Mouse (Mus musculus): Measurements from ENCODE around the gene Enpp1. TPM values are rescaled to one million over a fixed set of nuclear protein-coding genes. Genes with fewer than 3 reads are reported as not detected.

Enpp1 gene
- polyA plus RNA-seq, 1 experiment from 2014 or later = 2.3 TPM

DNA sequence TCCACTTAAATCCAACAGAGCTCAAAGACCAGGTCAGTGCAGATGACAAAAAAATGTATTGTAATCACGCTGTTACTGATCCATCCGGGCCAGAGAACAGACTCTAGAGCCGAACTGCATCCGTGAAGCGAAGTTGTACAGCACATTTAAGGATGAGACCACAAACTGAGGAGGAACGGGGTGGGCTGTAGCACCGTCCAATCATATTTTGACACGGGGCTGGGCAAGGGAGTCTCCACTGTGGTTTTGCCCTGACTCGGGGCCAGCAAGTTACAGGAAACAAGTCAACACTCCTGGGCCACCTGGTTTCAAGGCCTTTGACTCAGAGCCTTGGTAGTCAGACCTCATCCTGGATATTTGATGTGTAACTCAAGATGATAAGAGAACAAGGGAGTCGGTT lies 76.1 kb downstream of the Enpp1 start:
- Histone ChIP-seq H3K4me2 (no peak overlapping the region), H3K27ac (ENCODE audit: low read depth) (no peak overlapping the region), H3K4me3 (ENCODE audit: low read depth, low read length) (no peak overlapping the region), H3K9ac (no peak overlapping the region), H3K4me1 (ENCODE audit: insufficient read depth) (peaks cover 31% of the 10 kb centered on the region), H3K36me3 (ENCODE audit: insufficient read depth) (no peaks in the 10 kb centered on the region), H3K9me3 (ENCODE audit: low read depth, low read length) (no peaks in the 10 kb centered on the region), H3K27me3 (ENCODE audit: insufficient read depth, low read length) (no peaks in the 10 kb centered on the region)
- no peak for DNase-seq
- no peak for ATAC-seq (ENCODE audit: insufficient read depth)
- 80% methylated on average over 10 of the region's 10 CpGs for WGBS
- TF ChIP-seq CTCF (IDR thresholded peaks at IDR 0.05; ENCODE audit: low read depth) = no peak

DNA sequence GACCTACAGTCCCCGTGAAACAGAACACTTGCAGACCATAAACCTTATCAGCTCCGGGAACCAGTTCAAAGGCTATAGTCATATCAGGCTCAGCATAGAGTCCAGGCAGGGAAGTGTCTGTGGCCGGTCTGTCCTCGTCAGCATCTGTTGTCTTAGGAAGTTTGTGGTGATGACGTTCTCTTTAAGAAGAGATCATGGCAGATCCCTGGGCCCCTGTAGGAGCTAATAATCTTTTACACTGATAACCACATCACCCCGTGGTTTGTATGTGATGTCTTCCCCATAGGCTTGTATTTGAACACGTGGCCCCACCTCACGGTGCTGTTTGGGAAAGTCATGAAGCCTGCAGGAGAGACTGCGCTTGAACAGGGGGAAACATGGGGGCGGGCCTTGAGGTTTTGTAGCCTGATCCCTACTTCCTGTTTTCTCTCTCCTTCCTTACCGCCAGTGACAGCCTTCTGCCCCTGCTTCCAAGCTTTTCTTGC lies 76.6 kb downstream of the Enpp1 start:
- DNase-seq (no peak), ATAC-seq (ENCODE audit: insufficient read depth) (0 out of 2 replicates have a peak, but pooled peaks have one; percentile 9)
- no peak for TF ChIP-seq CTCF (IDR thresholded peaks at IDR 0.05; ENCODE audit: low read depth)
- Histone ChIP-seq H3K9me3 (ENCODE audit: low read depth, low read length) (no peaks in the 10 kb centered on the region), H3K4me3 (ENCODE audit: low read depth, low read length) (no peak overlapping the region), H3K9ac (no peak overlapping the region), H3K4me2 (no peak overlapping the region), H3K4me1 (ENCODE audit: insufficient read depth) (peaks cover 28% of the 10 kb centered on the region), H3K36me3 (ENCODE audit: insufficient read depth) (no peaks in the 10 kb centered on the region), H3K27me3 (ENCODE audit: insufficient read depth, low read length) (no peaks in the 10 kb centered on the region), H3K27ac (ENCODE audit: low read depth) (no peak overlapping the region)
- WGBS = 59% methylated on average over 11 of the region's 11 CpGs

DNA sequence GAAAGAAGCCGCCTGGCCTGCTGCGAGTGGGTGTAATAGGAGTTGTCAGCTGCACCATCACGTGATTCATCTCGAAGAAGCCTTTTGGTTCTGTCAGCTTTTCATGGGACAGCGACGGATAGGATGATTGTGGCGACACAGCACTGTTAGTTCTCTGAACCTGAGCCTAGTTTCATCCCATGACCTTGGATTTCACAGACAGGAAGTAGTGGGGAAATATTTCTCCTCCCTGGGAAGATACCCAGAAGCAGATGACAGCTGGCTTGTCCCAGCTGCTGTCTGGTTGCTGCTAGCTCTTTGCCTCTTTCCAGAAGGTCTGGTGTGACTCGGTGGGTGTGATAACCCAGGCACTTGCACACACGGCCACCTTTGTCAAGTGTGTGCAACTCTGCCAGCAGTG lies 77.7 kb downstream of the Enpp1 start:
- TF ChIP-seq CTCF (IDR thresholded peaks at IDR 0.05; ENCODE audit: low read depth) = no peak
- no peaks in the 10 kb centered on the region for H3K27me3 ChIP-seq (ENCODE audit: insufficient read depth, low read length)
- 37% methylated on average over 9 of the region's 9 CpGs for WGBS
- no peaks in the 10 kb centered on the region for H3K36me3 ChIP-seq (ENCODE audit: insufficient read depth)
- H3K4me3 ChIP-seq (ENCODE audit: low read depth, low read length) = no peak overlapping the region
- ATAC-seq (ENCODE audit: insufficient read depth) (peak; percentile 22; the same call in 1 of the 2 replicates), DNase-seq (peak; percentile 54)
- peaks cover 28% of the 10 kb centered on the region for H3K4me1 ChIP-seq (ENCODE audit: insufficient read depth)
- H3K27ac ChIP-seq (ENCODE audit: low read depth) = no peak overlapping the region; the same call in 1 of the 2 replicates
- H3K9ac ChIP-seq = no peak overlapping the region
- no peak overlapping the region for H3K4me2 ChIP-seq
- H3K9me3 ChIP-seq (ENCODE audit: low read depth, low read length) = no peaks in the 10 kb centered on the region

DNA sequence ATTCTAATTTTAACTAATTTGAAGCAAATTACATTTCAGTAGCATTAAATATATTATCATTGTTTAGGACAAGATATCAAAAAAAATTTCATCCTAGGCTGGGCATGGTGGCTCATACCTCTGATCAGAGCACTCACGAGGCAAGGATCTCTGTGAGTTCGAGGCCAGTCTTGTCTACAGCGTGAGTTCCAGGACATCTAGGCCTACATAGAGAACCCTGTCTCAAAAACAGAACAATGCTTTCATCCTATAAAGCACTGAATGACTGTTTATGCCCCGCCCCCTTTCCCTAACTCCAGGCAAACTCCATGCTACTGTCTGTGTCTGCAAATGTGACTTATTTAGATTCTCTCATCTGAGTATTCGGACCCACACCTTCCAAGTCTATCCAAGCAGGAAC lies 80.8 kb downstream of the Enpp1 start:
- ATAC-seq (ENCODE audit: insufficient read depth) (no peak), DNase-seq (no peak)
- H3K27me3 ChIP-seq (ENCODE audit: insufficient read depth, low read length) = no peaks in the 10 kb centered on the region
- H3K9ac ChIP-seq = no peak overlapping the region
- 90% methylated on average over 5 of the region's 5 CpGs for WGBS
- no peak for TF ChIP-seq CTCF (IDR thresholded peaks at IDR 0.05; ENCODE audit: low read depth)
- no peak overlapping the region for H3K4me2 ChIP-seq
- no peaks in the 10 kb centered on the region for H3K9me3 ChIP-seq (ENCODE audit: low read depth, low read length)
- peaks cover 9% of the 10 kb centered on the region for H3K4me1 ChIP-seq (ENCODE audit: insufficient read depth)
- H3K4me3 ChIP-seq (ENCODE audit: low read depth, low read length) = no peak overlapping the region
- H3K27ac ChIP-seq (ENCODE audit: low read depth) = no peak overlapping the region
- H3K36me3 ChIP-seq (ENCODE audit: insufficient read depth) = no peaks in the 10 kb centered on the region

DNA sequence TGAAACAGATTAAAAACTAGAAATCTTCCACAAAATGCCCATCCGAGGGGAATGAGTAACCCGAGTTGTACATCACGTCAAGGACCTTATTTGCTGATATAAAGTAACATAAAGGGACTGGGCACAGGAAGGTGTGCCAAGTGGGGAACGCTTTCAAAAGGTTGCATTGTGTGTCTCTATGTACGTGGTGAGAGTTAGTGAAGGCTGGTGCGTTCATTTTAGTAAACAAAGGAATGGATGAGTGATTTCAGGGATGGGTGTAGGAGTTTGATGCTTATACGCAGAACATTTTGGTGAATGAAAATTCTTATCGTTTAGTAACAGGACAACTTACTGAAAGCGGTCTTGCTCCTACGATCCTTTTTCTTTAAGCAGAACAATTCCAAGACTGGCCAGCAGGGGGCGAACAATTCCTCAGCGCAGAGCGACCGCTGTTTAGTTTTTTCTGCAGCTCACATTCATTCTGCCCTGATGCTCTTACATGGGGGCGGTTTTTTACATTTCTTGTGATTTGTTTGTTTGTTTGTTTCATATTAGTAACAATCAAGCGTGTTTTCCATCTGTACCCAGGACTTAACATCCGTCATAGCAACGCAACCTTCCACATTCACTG lies 81.4 kb downstream of the Enpp1 start:
- peaks cover 5% of the 10 kb centered on the region; the same call in 1 of the 2 replicates for H3K4me1 ChIP-seq (ENCODE audit: insufficient read depth)
- H3K9ac ChIP-seq = no peak overlapping the region
- H3K27me3 ChIP-seq (ENCODE audit: insufficient read depth, low read length) = no peaks in the 10 kb centered on the region
- H3K4me3 ChIP-seq (ENCODE audit: low read depth, low read length) = no peak overlapping the region
- 19% methylated on average over 18 of the region's 18 CpGs for WGBS
- TF ChIP-seq CTCF (IDR thresholded peaks at IDR 0.05; ENCODE audit: low read depth) = peak; percentile 91
- no peaks in the 10 kb centered on the region for H3K9me3 ChIP-seq (ENCODE audit: low read depth, low read length)
- 0 out of 2 replicates have a peak overlapping the region, but pooled peaks have one; percentile 5 for H3K4me2 ChIP-seq
- DNase-seq = peak; percentile 93
- no peaks in the 10 kb centered on the region for H3K36me3 ChIP-seq (ENCODE audit: insufficient read depth)
- no peak for ATAC-seq (ENCODE audit: insufficient read depth)
- no peak overlapping the region for H3K27ac ChIP-seq (ENCODE audit: low read depth)

DNA sequence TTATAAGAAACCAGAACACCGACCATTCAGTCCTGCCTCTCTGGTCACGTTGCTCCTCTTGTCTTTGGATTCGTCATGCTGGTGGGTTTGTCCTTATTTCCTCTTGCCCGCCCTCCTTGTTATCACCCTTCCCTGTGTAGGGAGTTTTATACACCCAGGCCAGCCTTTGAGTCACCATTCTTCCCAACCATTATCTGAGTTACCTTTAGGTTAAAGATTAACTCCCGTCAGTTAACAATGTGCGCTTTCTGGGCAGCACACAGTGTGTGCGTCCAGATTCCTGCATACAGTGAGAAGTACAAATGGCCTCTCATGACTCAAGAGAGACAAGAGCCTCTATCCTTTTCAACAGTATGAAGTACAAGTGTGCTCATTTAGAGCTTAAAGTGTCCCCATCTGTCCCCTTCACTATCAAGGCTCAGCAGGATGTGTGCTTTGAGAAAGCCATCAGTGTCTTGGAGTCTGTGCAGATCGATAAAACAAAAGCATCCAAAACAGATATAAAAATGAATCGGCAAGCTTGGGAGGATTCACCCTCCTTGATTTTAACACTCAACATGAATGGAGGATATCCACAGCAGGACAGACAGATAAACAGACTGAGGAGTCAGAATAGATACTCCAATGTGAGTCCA lies 82.8 kb downstream of the Enpp1 start:
- WGBS = 52% methylated on average over 9 of the region's 9 CpGs
- H3K9me3 ChIP-seq (ENCODE audit: low read depth, low read length) = no peaks in the 10 kb centered on the region
- no peak overlapping the region for H3K9ac ChIP-seq
- H3K27ac ChIP-seq (ENCODE audit: low read depth) = peak overlapping the region; percentile 42; the same call in 1 of the 2 replicates
- peak; percentile 38 for DNase-seq
- no peaks in the 10 kb centered on the region for H3K27me3 ChIP-seq (ENCODE audit: insufficient read depth, low read length)
- no peak for TF ChIP-seq CTCF (IDR thresholded peaks at IDR 0.05; ENCODE audit: low read depth)
- H3K4me2 ChIP-seq = peak overlapping the region; percentile 19; the same call in 1 of the 2 replicates
- H3K4me3 ChIP-seq (ENCODE audit: low read depth, low read length) = no peak overlapping the region
- no peaks in the 10 kb centered on the region for H3K4me1 ChIP-seq (ENCODE audit: insufficient read depth)
- peak; percentile 50 for ATAC-seq (ENCODE audit: insufficient read depth)
- no peaks in the 10 kb centered on the region for H3K36me3 ChIP-seq (ENCODE audit: insufficient read depth)

DNA sequence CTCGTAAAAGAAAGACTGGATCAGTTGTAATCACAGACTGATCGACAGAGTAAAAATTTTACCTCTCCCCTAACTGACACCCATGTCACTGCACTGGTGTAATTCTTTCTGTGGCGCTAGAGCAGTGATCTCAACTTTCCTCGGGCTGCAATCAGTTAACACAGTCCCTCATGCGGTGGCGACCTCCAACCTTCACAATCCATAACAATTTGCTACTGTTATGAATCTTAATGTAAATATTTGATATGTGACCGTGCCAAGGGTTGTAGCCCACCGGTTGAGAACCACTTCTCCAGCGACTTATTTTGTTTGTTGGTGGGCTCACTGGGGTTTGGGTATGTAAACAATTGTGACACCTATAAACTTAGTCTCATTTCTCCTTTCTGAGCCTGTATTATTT lies 83.5 kb downstream of the Enpp1 start:
- Histone ChIP-seq H3K36me3 (ENCODE audit: insufficient read depth) (no peaks in the 10 kb centered on the region), H3K4me2 (peak overlapping the region; percentile 19; the same call in 1 of the 2 replicates), H3K9me3 (ENCODE audit: low read depth, low read length) (no peaks in the 10 kb centered on the region), H3K4me1 (ENCODE audit: insufficient read depth) (no peaks in the 10 kb centered on the region), H3K9ac (no peak overlapping the region), H3K27ac (ENCODE audit: low read depth) (peak overlapping the region; percentile 42; the same call in 1 of the 2 replicates), H3K4me3 (ENCODE audit: low read depth, low read length) (no peak overlapping the region), H3K27me3 (ENCODE audit: insufficient read depth, low read length) (no peaks in the 10 kb centered on the region)
- 19% methylated on average over 9 of the region's 9 CpGs for WGBS
- ATAC-seq (ENCODE audit: insufficient read depth) (no peak), DNase-seq (peak; percentile 36)
- no peak for TF ChIP-seq CTCF (IDR thresholded peaks at IDR 0.05; ENCODE audit: low read depth)

All from lung, embryonic 14.5 days (tissue).